In genomic region chr17:31565141-31566056, GRCm38 (mm10) we compare ENCODE assay signal across 8 mouse cellular contexts. TPM values are rescaled to one million over a fixed set of nuclear protein-coding genes. Genes with fewer than 3 reads are reported as not detected.
A peak's percentile ranks its signal among the peaks of the same experiment; 100 is the strongest.
DNase-seq lines count a peak whose midpoint lies in the region; ATAC-seq and TF ChIP-seq lines count a peak whose summit lies in the region.

No protein-coding gene starts in this region.

- no peaks in the 10 kb centered on the region for H3K27me3 ChIP-seq in embryonic facial prominence, embryonic 14.5 days (replicated peaks; ENCODE audit: control insufficient read depth, insufficient read depth, low read length)
- H3K27me3 ChIP-seq in heart, postnatal 0 days (ENCODE audit: control insufficient read depth, insufficient read depth, low read length) = no peaks in the 10 kb centered on the region
- no peaks in the 10 kb centered on the region for H3K27me3 ChIP-seq in lung, embryonic 15.5 days

- H3K4me2 ChIP-seq in embryonic facial prominence, embryonic 14.5 days (ENCODE audit: low read depth, low read length) = peak overlapping the region; percentile 85
- H3K4me2 ChIP-seq in heart, postnatal 0 days (ENCODE audit: low read depth, low read length) = peak overlapping the region; percentile 81
- peak overlapping the region; percentile 80 for H3K4me2 ChIP-seq in lung, embryonic 15.5 days

- ATAC-seq in embryonic facial prominence, embryonic 14.5 days (ENCODE audit: low read depth) = peak; percentile 53
- peak; percentile 8 for ATAC-seq in heart, postnatal 0 days (ENCODE audit: insufficient read depth, low read depth)
- ATAC-seq in lung, embryonic 15.5 days (ENCODE audit: borderline replicate concordance, extremely low read depth, low FRiP score, low TSS enrichment) = peak; percentile 33

- under 1% methylated on average over 42 of the region's 88 CpGs for WGBS in embryonic facial prominence, embryonic 14.5 days
- under 1% methylated on average over 70 of the region's 88 CpGs for WGBS in heart, postnatal 0 days
- WGBS in lung, embryonic 15.5 days = under 1% methylated on average over 66 of the region's 88 CpGs

- H3K9me3 ChIP-seq in embryonic facial prominence, embryonic 14.5 days (ENCODE audit: control insufficient read depth, low read length) = no peaks in the 10 kb centered on the region
- no peaks in the 10 kb centered on the region for H3K9me3 ChIP-seq in heart, postnatal 0 days (replicated peaks; ENCODE audit: control insufficient read depth, low read length)
- H3K9me3 ChIP-seq in lung, embryonic 15.5 days = no peaks in the 10 kb centered on the region

- H3K36me3 ChIP-seq in embryonic facial prominence, embryonic 14.5 days (ENCODE audit: control insufficient read depth, insufficient read depth, low read length) = no peaks in the 10 kb centered on the region
- H3K36me3 ChIP-seq in heart, postnatal 0 days (replicated peaks; ENCODE audit: control insufficient read depth, insufficient read depth, low read length) = no peaks in the 10 kb centered on the region
- H3K36me3 ChIP-seq in lung, embryonic 15.5 days = no peaks in the 10 kb centered on the region

- TF ChIP-seq EP300 in heart, postnatal 0 days (IDR thresholded peaks at IDR 0.05; ENCODE audit: low read depth) = no peak

- H3K9ac ChIP-seq in embryonic facial prominence, embryonic 14.5 days (ENCODE audit: low read depth, low read length) = peak overlapping the region; percentile 91
- H3K9ac ChIP-seq in heart, postnatal 0 days (replicated peaks; ENCODE audit: low read depth, low read length) = peak overlapping the region; percentile 93
- peak overlapping the region; percentile 94 for H3K9ac ChIP-seq in lung, embryonic 15.5 days

- peak overlapping the region; percentile 90 for H3K4me3 ChIP-seq in embryonic facial prominence, embryonic 14.5 days (ENCODE audit: low read depth, low read length)
- H3K4me3 ChIP-seq in heart, postnatal 0 days (ENCODE audit: low read depth, low read length) = peak overlapping the region; percentile 76
- H3K4me3 ChIP-seq in lung, embryonic 15.5 days = peak overlapping the region; percentile 94

- TF ChIP-seq CTCF in heart, postnatal 0 days (IDR thresholded peaks at IDR 0.05; ENCODE audit: low read depth) = peak; percentile 15; the same call in 1 of the 2 replicates

- H3K4me1 ChIP-seq in embryonic facial prominence, embryonic 14.5 days (ENCODE audit: control insufficient read depth, insufficient read depth, low read length) = peaks cover 31% of the 10 kb centered on the region
- H3K4me1 ChIP-seq in heart, postnatal 0 days (ENCODE audit: control insufficient read depth, insufficient read depth) = peaks cover 30% of the 10 kb centered on the region
- H3K4me1 ChIP-seq in lung, embryonic 15.5 days = peaks cover 31% of the 10 kb centered on the region

- peak overlapping the region; percentile 98 for H3K27ac ChIP-seq in embryonic facial prominence, embryonic 14.5 days (replicated peaks; ENCODE audit: low read depth, low read length)
- H3K27ac ChIP-seq in heart, postnatal 0 days (ENCODE audit: low read depth) = peak overlapping the region; percentile 98
- peak overlapping the region; percentile 98 for H3K27ac ChIP-seq in lung, embryonic 15.5 days

- peak; percentile 87 for DNase-seq in CD4-positive helper T cell, adult 2 months (ENCODE audit: low read depth, low spot score)
- peak; percentile 79 for DNase-seq in adrenal gland, postnatal 14 days
- peak; percentile 89 for DNase-seq in embryonic facial prominence, embryonic 14.5 days (ENCODE audit: low spot score)
- DNase-seq in heart, postnatal 0 days (ENCODE audit: low spot score) = peak; percentile 48
- DNase-seq in kidney, postnatal 4 days = peak; percentile 77 to 85
- peak; percentile 50 for DNase-seq in ovary, postnatal 14 days (ENCODE audit: low spot score)
- peak; percentile 89 for DNase-seq in thymus, postnatal 14 days

RNA-seq across cellular contexts. Expression of gene Pknox1, which starts 0.9 kb away (rescaled TPM):
- 21.4 and 22.1 TPM in 2 replicates for total RNA-seq in adrenal gland, postnatal 14 days (2021)
- 31.1 and 31.3 TPM in 2 replicates for polyA plus RNA-seq in embryonic facial prominence, embryonic 14.5 days (2014; fragmentation: Nextera tagmentation; extraction: Ambion mirVana)
- 17.2 and 74.0 TPM in 2 replicates for total RNA-seq in heart, postnatal 0 days (2014; rRNA removed; ENCODE audit: low replicate concordance)
- 8.2 and 8.7 TPM in 2 replicates for polyA plus RNA-seq in heart, postnatal 0 days (2015; fragmentation: Nextera tagmentation; extraction: Ambion mirVana)
- polyA plus RNA-seq in lung, embryonic 15.5 days (2015; fragmentation: Nextera tagmentation; extraction: Ambion mirVana) = 41.6 and 42.4 TPM in 2 replicates

RNA-seq across cellular contexts. Expression of gene Ndufv3, which starts 45.5 kb away (rescaled TPM):
- total RNA-seq in adrenal gland, postnatal 14 days (2021) = 547 and 568 TPM in 2 replicates
- 283 and 316 TPM in 2 replicates for polyA plus RNA-seq in embryonic facial prominence, embryonic 14.5 days (2014; fragmentation: Nextera tagmentation; extraction: Ambion mirVana)
- 592 and 689 TPM in 2 replicates for total RNA-seq in heart, postnatal 0 days (2014; rRNA removed; ENCODE audit: low replicate concordance)
- 1,214 and 1,242 TPM in 2 replicates for polyA plus RNA-seq in heart, postnatal 0 days (2015; fragmentation: Nextera tagmentation; extraction: Ambion mirVana)
- 237 and 240 TPM in 2 replicates for polyA plus RNA-seq in lung, embryonic 15.5 days (2015; fragmentation: Nextera tagmentation; extraction: Ambion mirVana)

RNA-seq across cellular contexts. Expression of gene Wdr4, which starts 45.6 kb away (rescaled TPM):
- 22.2 and 26.3 TPM in 2 replicates for total RNA-seq in adrenal gland, postnatal 14 days (2021)
- 29.3 and 31.7 TPM in 2 replicates for polyA plus RNA-seq in embryonic facial prominence, embryonic 14.5 days (2014; fragmentation: Nextera tagmentation; extraction: Ambion mirVana)
- total RNA-seq in heart, postnatal 0 days (2014; rRNA removed; ENCODE audit: low replicate concordance) = 19.9 and 30.8 TPM in 2 replicates
- polyA plus RNA-seq in heart, postnatal 0 days (2015; fragmentation: Nextera tagmentation; extraction: Ambion mirVana) = 10.4 and 11.0 TPM in 2 replicates
- 38.0 and 39.9 TPM in 2 replicates for polyA plus RNA-seq in lung, embryonic 15.5 days (2015; fragmentation: Nextera tagmentation; extraction: Ambion mirVana)

Comparison
In these comparisons a context has a peak if more than half of its experiments do, and no peak if none do; other contexts are left out.
1. Peak in every context shown above with its lines: DNase-seq, ATAC-seq, H3K4me3 ChIP-seq and H3K27ac ChIP-seq.